Comparison of ENCODE assay signal across 12 mouse cellular contexts in the genomic region with DNA sequence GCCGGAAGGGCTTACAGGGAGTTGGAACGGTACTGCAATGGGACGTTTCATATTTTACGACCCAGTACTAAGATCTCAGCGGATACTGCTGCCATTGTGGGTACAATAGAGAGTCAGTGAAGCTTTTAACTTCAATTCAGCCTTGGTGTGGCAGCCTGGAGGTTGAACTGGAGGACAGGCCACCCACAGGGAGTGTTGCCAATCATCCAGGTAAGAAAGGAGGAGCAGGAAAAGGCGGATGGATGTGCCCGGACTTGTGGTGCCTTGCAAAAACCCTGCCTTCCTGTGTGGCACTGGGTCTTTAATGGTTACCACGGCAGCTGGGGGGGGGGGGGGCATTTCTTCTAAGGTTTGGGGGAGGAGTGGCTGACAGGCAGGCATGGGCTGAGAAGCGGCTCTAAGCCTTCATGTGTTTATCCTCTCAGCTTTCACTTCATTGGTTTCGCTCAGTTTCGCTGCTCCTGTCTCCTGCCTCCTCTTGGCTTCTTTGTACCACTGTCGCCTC. TPM values are rescaled to one million over a fixed set of nuclear protein-coding genes. Genes with fewer than 3 reads are reported as not detected.
A peak's percentile ranks its signal among the peaks of the same experiment; 100 is the strongest.
DNase-seq lines count a peak whose midpoint lies in the region; ATAC-seq and TF ChIP-seq lines count a peak whose summit lies in the region.
"Had no signal": no experiment of that assay in that cellular context is flagged by ENCODE, and none has a peak within 500 bp of the region (broad histone marks: within the 10 kb centered on the region; RNA-seq: fewer than 3 reads in every experiment).

No protein-coding gene starts in this region.

- H3K4me3 ChIP-seq in forebrain, embryonic 11.5 days (ENCODE audit: low read depth, low read length) = no peak overlapping the region
- no peak overlapping the region for H3K4me3 ChIP-seq in forebrain, embryonic 16.5 days (replicated peaks; ENCODE audit: low read length)
- no peak overlapping the region for H3K4me3 ChIP-seq in ES-E14 (ENCODE audit: insufficient read depth in 1 of 2, low read depth in 1 of 2, low read length in 2 of 2, poor library complexity in 1 of 2, severe bottlenecking in 1 of 2)
- no peak overlapping the region for H3K4me3 ChIP-seq in forebrain, embryonic 13.5 days
- no peak overlapping the region for H3K4me3 ChIP-seq in midbrain, embryonic 14.5 days (replicated peaks; ENCODE audit: low read depth, low read length)
- no peak overlapping the region for H3K4me3 ChIP-seq in layer of hippocampus, adult 2 months
- H3K4me3 ChIP-seq: megakaryocyte, embryonic 14.5 days had no signal

- no peak overlapping the region for H3K9ac ChIP-seq in forebrain, embryonic 11.5 days (ENCODE audit: low read length)
- no peak overlapping the region for H3K9ac ChIP-seq in forebrain, embryonic 16.5 days (replicated peaks; ENCODE audit: low read depth, low read length)
- no peak overlapping the region for H3K9ac ChIP-seq in ES-E14 (ENCODE audit: insufficient read depth, low read depth, low read length, poor library complexity, severe bottlenecking)
- no peak overlapping the region for H3K9ac ChIP-seq in forebrain, embryonic 13.5 days
- H3K9ac ChIP-seq in midbrain, embryonic 14.5 days (replicated peaks; ENCODE audit: low read length) = no peak overlapping the region
- H3K9ac ChIP-seq: liver, embryonic 14.5 days had no signal

- peaks cover 8% of the 10 kb centered on the region; the same call in 1 of the 2 replicates for H3K4me1 ChIP-seq in forebrain, embryonic 11.5 days (replicated peaks; ENCODE audit: control insufficient read depth, insufficient read depth, low read length)
- 0 out of 2 replicates have a peak, but pooled peaks cover 2% of the 10 kb centered on the region for H3K4me1 ChIP-seq in forebrain, embryonic 16.5 days (replicated peaks; ENCODE audit: control insufficient read depth, insufficient read depth, low read length)
- H3K4me1 ChIP-seq in ES-E14 (ENCODE audit: control insufficient read depth in 2 of 2, insufficient read depth in 2 of 2, low read length in 2 of 2, poor library complexity in 1 of 2) = peaks cover 0 to 4% of the 10 kb centered on the region in 2 experiments; a peak in 1 of 4 replicates
- peaks cover 4% of the 10 kb centered on the region; the same call in 1 of the 2 replicates for H3K4me1 ChIP-seq in forebrain, embryonic 13.5 days
- H3K4me1 ChIP-seq in midbrain, embryonic 14.5 days (ENCODE audit: control insufficient read depth, insufficient read depth, low read length) = no peaks in the 10 kb centered on the region
- H3K4me1 ChIP-seq: megakaryocyte, embryonic 14.5 days had no signal

- WGBS in forebrain, embryonic 11.5 days = 10% methylated on average over 12 of the region's 12 CpGs
- 15% methylated on average over 12 of the region's 12 CpGs for WGBS in forebrain, embryonic 16.5 days
- WGBS in forebrain, embryonic 13.5 days = 11% methylated on average over 11 of the region's 12 CpGs
- WGBS in midbrain, embryonic 14.5 days = 6% methylated on average over 12 of the region's 12 CpGs

- no peak overlapping the region for H3K4me2 ChIP-seq in forebrain, embryonic 11.5 days (ENCODE audit: low read depth, low read length, severe bottlenecking)
- no peak overlapping the region for H3K4me2 ChIP-seq in forebrain, embryonic 16.5 days (ENCODE audit: low read length)
- H3K4me2 ChIP-seq in forebrain, embryonic 13.5 days = no peak overlapping the region
- H3K4me2 ChIP-seq in midbrain, embryonic 14.5 days (ENCODE audit: low read length) = peak overlapping the region; percentile 21; the same call in 1 of the 2 replicates

- no peaks in the 10 kb centered on the region for H3K36me3 ChIP-seq in forebrain, embryonic 11.5 days (ENCODE audit: control insufficient read depth, insufficient read depth, low read length)
- H3K36me3 ChIP-seq in forebrain, embryonic 16.5 days (ENCODE audit: control insufficient read depth, insufficient read depth) = no peaks in the 10 kb centered on the region
- no peaks in the 10 kb centered on the region for H3K36me3 ChIP-seq in ES-E14 (ENCODE audit: control insufficient read depth, insufficient read depth, low read length, poor library complexity, severe bottlenecking)
- H3K36me3 ChIP-seq in forebrain, embryonic 13.5 days (ENCODE audit: poor library complexity, severe bottlenecking) = no peaks in the 10 kb centered on the region
- no peaks in the 10 kb centered on the region for H3K36me3 ChIP-seq in midbrain, embryonic 14.5 days (ENCODE audit: control insufficient read depth, insufficient read depth, low read length)

- ATAC-seq in forebrain, embryonic 11.5 days (replicated peaks; ENCODE audit: low FRiP score) = peak; percentile 51; the same call in 1 of the 2 replicates
- no peak for ATAC-seq in forebrain, embryonic 16.5 days
- ATAC-seq in forebrain, embryonic 13.5 days = 0 out of 2 replicates have a peak, but pooled peaks have one; percentile 48
- ATAC-seq in midbrain, embryonic 14.5 days (ENCODE audit: low FRiP score, low TSS enrichment) = no peak

- in situ Hi-C loops in ES-E14 (cut with MboI; ENCODE audit: low sequenced_read_pairs in 2 of 2, unreplicated experiment in 2 of 2) = no loop called here

- peaks cover 20% of the 10 kb centered on the region for H3K27me3 ChIP-seq in forebrain, embryonic 11.5 days (ENCODE audit: control insufficient read depth, insufficient read depth, low read length)
- H3K27me3 ChIP-seq in forebrain, embryonic 16.5 days (replicated peaks; ENCODE audit: control insufficient read depth, insufficient read depth, low read length) = peaks cover 25% of the 10 kb centered on the region
- H3K27me3 ChIP-seq in forebrain, embryonic 13.5 days = peaks cover 73% of the 10 kb centered on the region
- H3K27me3 ChIP-seq in midbrain, embryonic 14.5 days (ENCODE audit: control insufficient read depth, insufficient read depth, low read length) = peaks cover 7% of the 10 kb centered on the region; the same call in 1 of the 2 replicates
- H3K27me3 ChIP-seq: megakaryocyte, embryonic 14.5 days had no signal

- no peak for TF ChIP-seq CTCF in layer of hippocampus, adult 2 months (conservative IDR thresholded peaks at IDR 0.05)

- peak; percentile 61 for DNase-seq in forebrain, embryonic 11.5 days (ENCODE audit: low spot score)
- peak; percentile 27 for DNase-seq in ES-E14 (ENCODE audit: low read depth, low spot score)
- DNase-seq in midbrain, embryonic 14.5 days = no peak
- no peak for DNase-seq in frontal cortex, adult 2 months (ENCODE audit: extremely low spot score in 1 of 2, low spot score in 1 of 2)
- no peak for DNase-seq in lung, adult 18-20 months
- no peak for DNase-seq in layer of hippocampus, adult 2 months (ENCODE audit: low spot score in 2 of 2)
- DNase-seq: gastrocnemius, postnatal 14 days had no signal

- no peaks in the 10 kb centered on the region for H3K9me3 ChIP-seq in forebrain, embryonic 11.5 days (ENCODE audit: control insufficient read depth, low read length)
- no peaks in the 10 kb centered on the region for H3K9me3 ChIP-seq in forebrain, embryonic 16.5 days (ENCODE audit: control insufficient read depth, low read length)
- no peaks in the 10 kb centered on the region for H3K9me3 ChIP-seq in ES-E14 (ENCODE audit: control insufficient read depth, insufficient read depth, low read depth, low read length)
- H3K9me3 ChIP-seq in forebrain, embryonic 13.5 days (replicated peaks) = no peaks in the 10 kb centered on the region
- H3K9me3 ChIP-seq in midbrain, embryonic 14.5 days (ENCODE audit: control insufficient read depth, low read length) = no peaks in the 10 kb centered on the region
- H3K9me3 ChIP-seq: megakaryocyte, embryonic 14.5 days had no signal

- H3K27ac ChIP-seq in forebrain, embryonic 11.5 days (ENCODE audit: low read depth, low read length) = no peak overlapping the region
- no peak overlapping the region for H3K27ac ChIP-seq in forebrain, embryonic 16.5 days (ENCODE audit: low read length)
- H3K27ac ChIP-seq in ES-E14 (ENCODE audit: insufficient read depth, low read depth, low read length, poor library complexity, severe bottlenecking) = 0 out of 2 replicates have a peak overlapping the region, but pooled peaks have one; percentile 12
- H3K27ac ChIP-seq in forebrain, embryonic 13.5 days = no peak overlapping the region
- H3K27ac ChIP-seq in midbrain, embryonic 14.5 days (replicated peaks; ENCODE audit: low read depth, low read length) = no peak overlapping the region
- H3K27ac ChIP-seq in layer of hippocampus, adult 2 months = no peak overlapping the region
- H3K27ac ChIP-seq: liver, embryonic 14.5 days had no signal

TF ChIP-seq in ES-E14, 5 proteins besides CTCF, POLR2A, EP300 and RAD21:
- TF ChIP-seq ZC3H11A (IDR thresholded peaks at IDR 0.05; ENCODE audit: borderline replicate concordance, low read depth, low read length) (no peak), MAFK (IDR thresholded peaks at IDR 0.05; ENCODE audit: insufficient read depth, low read depth, low read length) (no peak), ZNF384 (IDR thresholded peaks at IDR 0.05; ENCODE audit: low read depth, low read length) (no peak), CHD2 (IDR thresholded peaks at IDR 0.05; ENCODE audit: low read depth, low read length) (no peak)
TF ChIP-seq in ES-E14: peak in this region for 0.

RNA-seq across cellular contexts. Expression of a gene that starts 13.0 kb away (rescaled TPM):
- polyA plus RNA-seq in forebrain, embryonic 11.5 days (2014; fragmentation: Nextera tagmentation; extraction: Ambion mirVana) = not detected in 2 replicates
- polyA plus RNA-seq in forebrain, embryonic 16.5 days (2015; fragmentation: Nextera tagmentation; extraction: Ambion mirVana) = 0.22 TPM in 1 of 2 replicates, not detected in the other
- not detected in 2 replicates for total RNA-seq in ES-E14 (2012; rRNA removed)
- polyA plus RNA-seq in forebrain, embryonic 13.5 days (2015; fragmentation: Nextera tagmentation; extraction: Ambion mirVana) = 0.17 TPM in 1 of 2 replicates, not detected in the other
- 0.36 and 0.66 TPM in 2 replicates for polyA plus RNA-seq in midbrain, embryonic 14.5 days (2014; fragmentation: Nextera tagmentation; extraction: Ambion mirVana)
- 0.86 and 0.90 TPM in 2 replicates for polyA plus RNA-seq in frontal cortex, adult 2 months (2012; rRNA removed)
- under 1 TPM in 1 of 2 experiments, not detected in 1; 0.61 TPM for total RNA-seq in layer of hippocampus, adult 2 months (2021)
- total RNA-seq: gastrocnemius, postnatal 14 days; heart, postnatal 25 days had no signal
- polyA plus RNA-seq: liver, embryonic 14.5 days had no signal

RNA-seq across cellular contexts. Expression of a gene that starts 30.8 kb away (rescaled TPM):
- 0.81 and 0.94 TPM in 2 replicates for polyA plus RNA-seq in forebrain, embryonic 11.5 days (2014; fragmentation: Nextera tagmentation; extraction: Ambion mirVana)
- 0.56 and 0.77 TPM in 2 replicates for polyA plus RNA-seq in forebrain, embryonic 16.5 days (2015; fragmentation: Nextera tagmentation; extraction: Ambion mirVana)
- 0.22 and 0.53 TPM in 2 replicates for total RNA-seq in ES-E14 (2012; rRNA removed)
- 0.14 and 0.26 TPM in 2 replicates for polyA plus RNA-seq in forebrain, embryonic 13.5 days (2015; fragmentation: Nextera tagmentation; extraction: Ambion mirVana)
- polyA plus RNA-seq in midbrain, embryonic 14.5 days (2014; fragmentation: Nextera tagmentation; extraction: Ambion mirVana) = 1.9 and 2.0 TPM in 2 replicates
- polyA plus RNA-seq in frontal cortex, adult 2 months (2012; rRNA removed) = 41.2 and 43.5 TPM in 2 replicates
- total RNA-seq in layer of hippocampus, adult 2 months (2021) = 1 to 10 TPM; 1.4 to 2.3 TPM

Comparison
In these comparisons a context has a peak if more than half of its experiments do, and no peak if none do; other contexts are left out.
1. ATAC-seq: peak in forebrain, embryonic 11.5 days (single experiment) and forebrain, embryonic 13.5 days (single experiment); none in forebrain, embryonic 16.5 days (single experiment) and midbrain, embryonic 14.5 days (single experiment).
2. DNase-seq: peak in forebrain, embryonic 11.5 days (single experiment) and ES-E14 (single experiment); none in midbrain, embryonic 14.5 days (single experiment), frontal cortex, adult 2 months (0 of 2), lung, adult 18-20 months (0 of 2) and layer of hippocampus, adult 2 months (0 of 2).
3. RNA of a gene that starts 30.8 kb away (polyA plus RNA-seq): 41.2 to 43.5 TPM in frontal cortex, adult 2 months; 1.9 to 2.0 TPM in midbrain, embryonic 14.5 days, 0.81 to 0.94 TPM in forebrain, embryonic 11.5 days, 0.56 to 0.77 TPM in forebrain, embryonic 16.5 days and 0.14 to 0.26 TPM in forebrain, embryonic 13.5 days; every median in the first group is over 10 times any median in the second.